Mouse (Mus musculus) right cerebral cortex, postnatal 4 days (tissue): ENCODE data around the gene Galnt2.
A peak's percentile ranks its signal among the peaks of the same experiment; 100 is the strongest.

Experiments used
- DNase-seq: peaks from one replicate; pipeline ENCODE4 v3.0.0-alpha.2; 2022

Galnt2 gene

GRCm38 (mm10) chr8:124274441-124275120 is 43.4 kb downstream of the Galnt2 start:
- DNase-seq = no peak

DNA sequence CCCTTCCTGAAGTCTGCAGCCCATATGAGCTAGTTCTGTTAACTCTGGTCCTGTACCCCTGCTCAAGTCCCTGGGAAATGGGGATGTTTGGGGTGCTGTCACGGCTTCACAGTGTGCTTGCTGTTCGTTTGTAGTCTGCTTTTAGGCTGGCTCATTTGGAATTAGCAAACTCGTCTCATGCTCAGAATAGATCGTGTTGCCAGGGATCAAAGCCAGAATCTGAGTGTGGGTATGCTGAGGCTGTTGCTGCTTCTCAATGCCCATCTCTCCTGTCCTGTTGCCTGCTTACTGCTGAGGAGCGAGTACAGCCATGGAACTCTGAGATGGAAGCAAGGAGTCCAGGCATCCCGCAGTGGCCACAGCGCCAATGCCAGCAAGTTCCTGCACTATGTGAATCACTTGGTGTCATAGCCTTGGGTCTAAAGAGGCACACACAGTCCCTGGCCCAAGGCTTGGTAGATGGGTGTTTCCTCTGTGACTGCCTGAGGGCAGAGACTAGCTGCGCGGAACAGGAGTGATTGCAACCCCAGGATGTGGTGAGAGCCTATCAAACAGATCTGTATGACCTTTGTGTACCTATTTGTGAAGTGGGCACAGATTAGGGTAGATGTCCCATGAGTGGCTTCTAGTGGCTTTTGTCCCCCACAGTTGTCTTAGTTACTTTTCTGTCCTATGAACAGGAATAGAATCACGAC is 44.3 kb downstream of the Galnt2 start:
- no peak for DNase-seq

DNA sequence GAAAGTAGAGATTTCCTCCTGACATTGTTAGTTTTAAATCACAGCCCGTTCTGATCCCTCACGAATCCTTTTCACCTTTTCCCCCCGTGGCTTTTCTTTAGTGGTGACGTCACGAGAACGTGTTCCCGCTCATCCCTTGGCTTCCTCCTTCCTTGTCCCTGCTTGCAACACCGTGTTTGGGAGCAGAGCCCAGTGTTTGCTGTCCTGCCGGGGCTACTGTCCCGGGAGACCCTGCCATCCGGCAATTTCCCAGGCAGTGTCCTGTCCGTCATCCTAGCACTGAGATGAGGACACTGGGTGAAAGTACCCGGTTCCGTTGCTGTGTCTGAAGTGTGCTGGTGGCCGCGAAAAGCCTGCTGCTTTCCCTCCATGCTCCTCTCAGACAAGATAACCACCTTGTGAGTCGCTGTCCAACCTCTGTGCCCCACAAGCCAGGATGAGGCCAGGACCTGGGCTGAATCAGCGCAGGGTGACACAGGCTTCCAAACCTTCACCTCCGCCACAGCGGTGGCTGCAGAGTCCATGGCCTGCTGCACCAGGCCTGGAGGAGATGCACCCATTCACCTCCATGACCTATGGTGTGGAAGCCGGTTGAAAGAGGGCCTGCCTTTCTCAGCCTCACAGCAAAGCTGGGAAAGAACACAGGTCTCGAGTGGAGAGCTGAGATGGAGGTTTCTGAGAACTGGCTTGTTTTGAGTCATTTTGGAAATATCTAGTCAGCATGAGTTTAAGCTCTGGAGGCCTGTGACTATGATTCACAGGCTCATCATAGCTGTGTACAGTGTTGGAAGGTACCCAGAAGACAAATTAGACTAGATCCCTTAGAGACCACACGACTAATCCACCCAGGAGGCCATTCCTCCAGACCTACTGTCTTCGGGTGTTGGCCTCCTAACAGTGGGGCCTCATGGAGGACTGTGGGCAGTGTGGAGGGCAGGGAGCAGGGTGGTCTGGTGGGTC is 47.0 kb downstream of the Galnt2 start:
- no peak for DNase-seq

- no peak for DNase-seq
Measured at GRCm38 (mm10) chr8:124278956-124279689, 47.9 kb downstream of the Galnt2 start.

DNA sequence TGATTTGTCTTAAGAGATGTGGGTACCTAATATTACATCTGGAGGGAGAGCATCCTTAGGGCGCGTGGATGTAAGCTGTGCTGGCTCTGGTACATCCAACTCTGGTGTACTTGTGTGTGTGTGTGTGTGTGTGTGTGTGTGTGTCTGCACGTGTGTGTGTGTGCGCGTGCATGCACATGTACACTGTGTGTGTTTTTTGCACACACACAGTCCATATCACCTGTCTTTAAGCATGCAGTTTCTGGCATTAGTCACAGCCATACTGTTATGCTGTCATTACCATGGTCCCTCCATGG is 48.4 kb downstream of the Galnt2 start:
- no peak for DNase-seq

- no peak for DNase-seq
Measured at GRCm38 (mm10) chr8:124281700-124282541, 50.7 kb downstream of the Galnt2 start.

DNA sequence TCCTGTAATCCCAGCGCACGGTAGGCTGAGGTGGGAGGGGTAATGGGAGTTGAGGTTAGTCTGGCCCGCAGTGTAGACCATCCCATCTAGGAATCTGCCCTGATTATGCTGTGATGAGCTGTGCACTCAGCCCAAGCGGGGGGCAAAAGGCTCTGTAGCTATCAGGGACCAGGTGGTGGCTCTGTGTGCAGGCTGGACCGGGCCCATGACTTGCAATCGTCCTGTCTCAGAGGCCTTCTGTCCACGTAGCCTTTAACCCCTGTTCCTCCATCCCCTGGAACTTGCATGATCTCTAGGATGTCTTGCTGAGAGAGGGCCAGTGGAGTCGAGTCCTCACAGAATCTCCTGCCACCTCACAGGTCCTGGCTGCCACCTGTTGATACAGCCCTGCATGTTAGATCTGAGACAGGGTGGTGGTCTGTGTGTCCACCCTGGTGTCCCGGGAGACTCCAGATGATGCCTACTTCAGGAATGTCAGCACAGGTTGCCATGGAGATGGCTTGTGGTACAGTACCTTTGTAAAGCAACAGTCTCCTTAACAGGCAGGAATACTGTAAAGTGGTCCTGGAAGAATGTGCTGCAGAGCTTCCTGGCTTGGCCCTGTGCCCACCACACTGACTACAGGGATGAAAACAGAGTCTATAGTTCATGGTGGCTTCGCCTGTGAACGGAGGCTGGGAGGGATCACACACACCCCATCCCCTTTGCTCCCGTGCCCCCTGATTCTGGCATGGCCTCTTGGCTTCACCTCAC is 51.9 kb downstream of the Galnt2 start:
- DNase-seq = peak; percentile 51

DNA sequence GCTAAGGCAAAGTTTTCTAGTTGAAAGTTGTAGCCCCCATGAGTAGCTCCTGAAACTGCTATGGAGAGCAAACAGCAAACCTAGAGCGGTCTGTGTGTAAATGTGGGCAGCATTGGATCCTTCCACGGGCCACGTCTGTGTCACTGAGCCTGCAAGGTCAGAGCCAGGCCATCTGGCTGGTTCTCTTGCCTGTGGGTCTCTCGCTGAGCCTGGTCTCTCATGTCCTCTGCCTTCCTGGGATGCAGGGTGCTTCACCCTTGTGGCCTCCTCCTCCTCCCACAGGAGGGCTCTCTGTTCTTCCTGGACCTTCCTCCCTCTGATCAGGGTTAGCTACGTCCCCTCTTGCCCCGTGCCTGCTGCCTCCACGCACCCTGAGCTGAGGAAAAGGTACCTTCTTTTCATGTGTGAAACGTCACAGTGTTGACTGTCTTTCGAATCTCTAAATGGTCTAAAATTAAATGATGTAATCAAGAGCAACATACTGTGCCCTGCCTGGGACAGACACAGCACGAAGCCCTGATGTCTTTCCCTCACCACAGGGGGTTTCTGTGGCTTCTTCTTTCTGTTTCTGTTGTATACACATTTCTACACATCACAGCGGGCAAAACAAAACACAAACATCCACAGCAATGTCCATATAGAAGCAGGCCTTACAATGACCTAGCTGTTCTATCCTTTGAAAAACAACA is 52.6 kb downstream of the Galnt2 start:
- no peak for DNase-seq

GRCm38 (mm10) chr8:124284333-124284711 is 53.1 kb downstream of the Galnt2 start:
- no peak for DNase-seq

DNA sequence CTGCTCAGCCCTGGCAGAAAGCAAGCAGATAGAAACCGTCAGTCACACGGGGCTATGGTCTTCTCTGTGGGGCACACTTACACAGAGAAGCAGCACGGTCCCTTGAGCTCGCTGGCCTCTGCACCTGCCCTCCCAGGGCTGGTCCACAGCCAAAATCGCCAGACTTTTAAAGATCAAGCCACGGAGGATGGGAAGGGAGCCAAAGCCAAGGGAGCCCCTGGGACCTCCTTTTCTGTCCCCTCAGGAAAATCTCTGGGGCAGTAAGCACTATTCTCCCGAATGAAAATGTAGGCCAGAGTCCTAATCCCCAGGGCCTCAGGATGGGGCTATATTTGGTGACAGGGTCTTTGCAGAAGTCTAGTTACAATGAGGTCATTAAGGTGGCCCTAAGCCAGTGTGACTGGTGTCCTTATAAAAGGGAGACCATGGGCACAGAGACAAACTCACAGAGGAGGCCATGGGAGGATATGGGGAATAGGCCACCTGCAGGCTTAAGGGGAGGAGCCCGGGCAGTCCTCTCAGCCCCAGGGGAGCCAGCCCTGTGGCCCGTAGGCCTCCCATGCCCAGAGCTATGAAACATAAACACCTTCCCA is 53.9 kb downstream of the Galnt2 start:
- DNase-seq = no peak

DNA sequence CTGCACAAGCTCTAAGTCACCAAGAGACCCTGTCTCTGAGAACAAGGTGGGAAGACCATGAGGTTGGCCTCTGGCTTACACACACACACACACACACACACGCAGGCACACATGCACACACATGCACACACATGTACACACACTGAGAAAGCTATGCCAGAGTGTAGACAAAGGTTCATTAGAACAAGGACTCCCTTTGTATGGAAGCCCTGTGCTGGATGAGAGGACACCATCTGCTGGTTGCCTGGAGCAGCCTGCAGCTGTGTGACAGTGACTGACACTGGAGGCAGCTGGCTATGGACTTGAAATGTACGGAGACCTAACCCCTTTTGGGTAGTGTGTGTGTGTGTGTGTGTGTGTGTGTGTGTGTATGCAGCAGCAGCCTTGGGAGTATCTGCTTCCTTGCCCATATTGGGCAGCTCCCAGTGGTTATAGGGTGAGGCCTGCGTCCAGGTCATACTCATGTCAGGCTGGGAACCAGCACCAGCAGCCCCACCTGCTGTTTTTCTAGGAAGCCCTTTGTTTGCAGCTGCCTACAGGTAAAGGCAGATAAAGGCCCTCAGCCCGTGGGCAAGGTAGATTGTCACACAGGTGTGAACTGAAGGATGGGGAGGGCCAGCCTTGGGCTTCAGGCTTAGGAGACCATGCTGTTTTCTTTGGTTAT is 55.4 kb downstream of the Galnt2 start:
- DNase-seq = no peak

DNA sequence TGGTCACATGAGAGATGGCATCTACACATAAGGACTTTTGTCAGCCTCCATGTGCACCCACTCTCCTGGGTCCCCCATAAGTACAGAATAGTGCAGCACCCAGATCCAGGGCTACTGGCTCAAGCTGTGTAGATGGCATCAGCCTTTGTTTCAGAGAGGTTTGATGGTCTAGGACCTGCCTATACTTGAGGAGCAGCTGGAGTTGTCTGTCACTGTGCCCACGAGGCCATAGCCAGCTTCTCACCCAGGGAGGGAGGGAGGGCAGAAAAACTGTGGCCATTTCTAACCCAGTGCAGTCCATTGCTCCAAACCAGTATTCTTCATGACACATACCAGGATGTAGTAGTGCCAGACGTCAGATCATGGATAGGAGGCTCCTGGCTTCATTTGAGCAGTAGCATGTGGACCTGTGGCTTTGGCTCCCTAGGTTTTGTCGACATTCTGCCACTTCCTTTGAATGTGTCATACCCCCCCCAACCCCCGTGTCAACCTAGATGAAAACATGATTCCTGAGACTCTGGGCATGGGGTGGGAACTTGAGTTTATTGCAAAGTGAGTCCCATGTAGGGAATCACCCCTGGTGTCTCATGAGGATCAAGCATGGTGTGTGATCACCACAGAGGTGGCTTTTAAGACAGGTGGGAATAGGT is 57.1 kb downstream of the Galnt2 start:
- no peak for DNase-seq

GRCm38 (mm10) chr8:124289481-124290050 is 58.4 kb downstream of the Galnt2 start:
- DNase-seq = no peak

- no peak for DNase-seq
Measured at GRCm38 (mm10) chr8:124290911-124291691, 59.9 kb downstream of the Galnt2 start.

GRCm38 (mm10) chr8:124291693-124292092 is 60.5 kb downstream of the Galnt2 start:
- no peak for DNase-seq

DNA sequence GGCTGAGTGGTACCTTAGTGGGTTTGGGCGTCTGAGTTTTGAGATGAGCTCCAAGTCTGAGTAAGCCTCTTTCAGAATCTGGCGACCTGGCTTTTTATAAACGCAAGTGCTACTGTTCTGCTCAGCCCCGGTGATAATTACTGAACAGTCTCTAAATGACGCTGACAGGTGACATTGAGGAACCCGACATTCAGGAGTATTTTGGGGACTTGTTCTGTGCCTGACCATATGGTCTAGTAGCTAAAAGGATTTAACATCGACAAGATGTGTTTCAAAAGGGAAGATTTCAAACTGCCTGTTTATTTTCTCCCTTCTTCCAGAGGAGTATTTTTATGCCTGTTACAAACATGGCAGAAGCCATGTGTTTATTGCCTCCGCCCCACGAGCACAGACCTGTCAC is 61.8 kb downstream of the Galnt2 start:
- no peak for DNase-seq

DNA sequence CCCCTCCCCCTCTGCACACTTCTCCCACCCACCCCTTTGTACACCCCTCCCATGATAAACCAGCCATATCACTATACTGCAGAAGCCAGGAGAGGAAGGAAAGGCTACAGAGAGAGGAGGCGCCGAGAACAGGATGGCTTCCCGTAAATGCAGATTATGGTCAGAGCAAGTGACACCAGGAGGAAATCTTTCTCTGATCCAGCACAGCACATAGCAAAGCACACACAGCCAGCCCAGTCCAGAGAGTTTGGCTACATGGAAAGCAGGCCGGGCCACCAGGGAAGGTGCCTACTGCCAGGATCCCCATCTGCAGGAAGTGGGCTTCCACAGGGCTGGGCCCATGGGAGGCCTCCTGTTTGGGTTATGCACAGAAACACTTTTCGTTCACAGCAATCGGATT is 63.2 kb downstream of the Galnt2 start:
- DNase-seq = no peak

GRCm38 (mm10) chr8:124294900-124295299 is 63.7 kb downstream of the Galnt2 start:
- DNase-seq = no peak
